Mouse (Mus musculus): ENCODE data around the gene Tmie. TPM values are rescaled to one million over a fixed set of nuclear protein-coding genes. Genes with fewer than 3 reads are reported as not detected.

The Tmie gene
- polyA plus RNA-seq, 1 experiment, result 0.02 TPM

DNA sequence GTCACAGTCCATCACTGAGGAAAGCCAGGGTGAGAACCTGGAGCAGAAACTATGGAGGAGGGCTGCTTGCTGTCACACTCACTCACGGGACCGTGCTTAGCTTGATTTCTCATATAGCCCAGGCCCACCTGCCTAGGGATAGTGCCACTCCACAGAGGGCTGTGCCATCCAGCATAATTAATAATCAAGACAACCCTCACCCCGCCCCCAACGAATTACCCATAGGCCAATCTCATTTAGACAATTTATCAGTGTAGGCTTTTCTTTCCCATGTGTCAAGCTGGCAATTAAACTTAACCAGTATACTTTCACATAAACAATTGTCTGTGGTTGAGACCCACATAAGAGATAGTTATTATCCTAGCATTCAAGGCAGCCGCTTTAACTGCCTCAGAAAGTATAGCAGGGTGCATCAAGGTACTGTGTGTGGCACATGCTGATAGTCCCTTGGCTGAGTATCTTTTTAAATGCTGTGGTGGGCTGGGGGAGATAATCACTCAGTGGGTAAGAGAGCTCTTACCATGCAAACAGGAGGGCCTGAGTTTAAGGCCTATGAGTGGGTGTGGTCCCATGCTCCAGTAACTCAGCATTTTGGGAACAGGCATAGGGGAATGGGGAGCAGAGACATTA lies 20.8 kb downstream of the Tmie start:
- no peaks in the 10 kb centered on the region for H3K27me3 ChIP-seq (ENCODE audit: control insufficient read depth, insufficient read depth, insufficient read length)

GRCm38 (mm10) chr9:110858523-110858922 lies 21.4 kb downstream of the Tmie start:
- H3K4me3 ChIP-seq, result no peak overlapping the region
- no peaks in the 10 kb centered on the region for H3K79me2 ChIP-seq (ENCODE audit: control insufficient read depth, insufficient read depth)
- H3K36me3 ChIP-seq (ENCODE audit: control insufficient read depth, insufficient read depth), result no peaks in the 10 kb centered on the region
- TF ChIP-seq MYOG (IDR thresholded peaks at IDR 0.05; ENCODE audit: control insufficient read depth in 1 of 3, insufficient read depth in 1 of 3, insufficient read length in 2 of 3, low read depth in 2 of 3) (no peak), TCF3 (IDR thresholded peaks at IDR 0.05; ENCODE audit: insufficient read length, low read depth) (no peak), REST (IDR thresholded peaks at IDR 0.05; ENCODE audit: insufficient read depth, insufficient read length) (no peak), E2F4 (IDR thresholded peaks at IDR 0.05; ENCODE audit: insufficient read depth) (no peak), MYOD1 (IDR thresholded peaks at IDR 0.05; ENCODE audit: control insufficient read depth in 1 of 3, insufficient read length in 2 of 3, low read depth in 2 of 3) (no peak), POLR2AphosphoS2 (IDR thresholded peaks at IDR 0.05; ENCODE audit: insufficient read length, low read depth) (no peak), CEBPB (IDR thresholded peaks at IDR 0.05; ENCODE audit: insufficient read depth, poor library complexity, severe bottlenecking) (no peak)
- no peak overlapping the region for H3ac ChIP-seq (ENCODE audit: control insufficient read depth, insufficient read length)
- H3K27me3 ChIP-seq (ENCODE audit: control insufficient read depth, insufficient read depth, insufficient read length), result no peaks in the 10 kb centered on the region
- no peak overlapping the region for H3K4me2 ChIP-seq (ENCODE audit: low read depth)

More for the DNA sequence above, 20.8 kb downstream of the Tmie start:
- Histone ChIP-seq H3K4me2 (ENCODE audit: low read depth) (no peak overlapping the region), H3K79me2 (ENCODE audit: control insufficient read depth, insufficient read depth) (no peaks in the 10 kb centered on the region), H3K4me3 (no peak overlapping the region), H3ac (ENCODE audit: control insufficient read depth, insufficient read length) (no peak overlapping the region), H3K36me3 (ENCODE audit: control insufficient read depth, insufficient read depth) (no peaks in the 10 kb centered on the region)
- no peak for TF ChIP-seq SRF (IDR thresholded peaks at IDR 0.05; ENCODE audit: control insufficient read depth, insufficient read length, low read depth)
- TF ChIP-seq MYOD1 (IDR thresholded peaks at IDR 0.05; ENCODE audit: control insufficient read depth in 1 of 3, insufficient read length in 2 of 3, low read depth in 2 of 3), result no peak
- no peak for TF ChIP-seq MYOG (IDR thresholded peaks at IDR 0.05; ENCODE audit: control insufficient read depth in 1 of 3, insufficient read depth in 1 of 3, insufficient read length in 2 of 3, low read depth in 2 of 3)
- no peak for TF ChIP-seq REST (IDR thresholded peaks at IDR 0.05; ENCODE audit: insufficient read depth, insufficient read length)
- no peak for TF ChIP-seq TCF3 (IDR thresholded peaks at IDR 0.05; ENCODE audit: insufficient read length, low read depth)
- no peak for TF ChIP-seq POLR2A (IDR thresholded peaks at IDR 0.05; ENCODE audit: insufficient read length, low read depth)
- no peak for TF ChIP-seq USF1 (IDR thresholded peaks at IDR 0.05; ENCODE audit: low read depth)
- no peak for TF ChIP-seq TCF12 (IDR thresholded peaks at IDR 0.05; ENCODE audit: insufficient read depth, poor library complexity, severe bottlenecking)
- TF ChIP-seq MAX (IDR thresholded peaks at IDR 0.05; ENCODE audit: low read depth), result no peak
- no peak for TF ChIP-seq E2F4 (IDR thresholded peaks at IDR 0.05; ENCODE audit: insufficient read depth)
- no peak for TF ChIP-seq POLR2AphosphoS2 (IDR thresholded peaks at IDR 0.05; ENCODE audit: insufficient read length, low read depth)
- TF ChIP-seq CEBPB (IDR thresholded peaks at IDR 0.05; ENCODE audit: insufficient read depth, poor library complexity, severe bottlenecking), result no peak

GRCm38 (mm10) chr9:110857781-110858472 lies 22.0 kb downstream of the Tmie start, which contains the start of gene Prss50:
TSS of gene Prss50 (plus strand) at chr9:110857967.
- Histone ChIP-seq H3K27me3 (ENCODE audit: control insufficient read depth, insufficient read depth, insufficient read length) (no peaks in the 10 kb centered on the region), H3K4me3 (no peak within 1 kb of the TSS)
- TF ChIP-seq SRF (IDR thresholded peaks at IDR 0.05; ENCODE audit: control insufficient read depth, insufficient read length, low read depth) (no peak), TCF12 (IDR thresholded peaks at IDR 0.05; ENCODE audit: insufficient read depth, poor library complexity, severe bottlenecking) (no peak), MYOD1 (IDR thresholded peaks at IDR 0.05; ENCODE audit: control insufficient read depth in 1 of 3, insufficient read length in 2 of 3, low read depth in 2 of 3) (no peak), MAX (IDR thresholded peaks at IDR 0.05; ENCODE audit: low read depth) (no peak), E2F4 (IDR thresholded peaks at IDR 0.05; ENCODE audit: insufficient read depth) (no peak), POLR2AphosphoS2 (IDR thresholded peaks at IDR 0.05; ENCODE audit: insufficient read length, low read depth) (no peak), TCF3 (IDR thresholded peaks at IDR 0.05; ENCODE audit: insufficient read length, low read depth) (no peak), CEBPB (IDR thresholded peaks at IDR 0.05; ENCODE audit: insufficient read depth, poor library complexity, severe bottlenecking) (no peak), REST (IDR thresholded peaks at IDR 0.05; ENCODE audit: insufficient read depth, insufficient read length) (no peak), USF1 (IDR thresholded peaks at IDR 0.05; ENCODE audit: low read depth) (no peak), POLR2A (IDR thresholded peaks at IDR 0.05; ENCODE audit: insufficient read length, low read depth) (no peak), MYOG (IDR thresholded peaks at IDR 0.05; ENCODE audit: control insufficient read depth in 1 of 3, insufficient read depth in 1 of 3, insufficient read length in 2 of 3, low read depth in 2 of 3) (no peak)

GRCm38 (mm10) chr9:110856920-110857319 lies 23.0 kb downstream of the Tmie start:
- TF ChIP-seq MAX (IDR thresholded peaks at IDR 0.05; ENCODE audit: low read depth) (no peak), SRF (IDR thresholded peaks at IDR 0.05; ENCODE audit: control insufficient read depth, insufficient read length, low read depth) (no peak), MYOD1 (IDR thresholded peaks at IDR 0.05; ENCODE audit: control insufficient read depth in 1 of 3, insufficient read length in 2 of 3, low read depth in 2 of 3) (no peak), POLR2A (IDR thresholded peaks at IDR 0.05; ENCODE audit: insufficient read length, low read depth) (no peak), REST (IDR thresholded peaks at IDR 0.05; ENCODE audit: insufficient read depth, insufficient read length) (no peak), MYOG (IDR thresholded peaks at IDR 0.05; ENCODE audit: control insufficient read depth in 1 of 3, insufficient read depth in 1 of 3, insufficient read length in 2 of 3, low read depth in 2 of 3) (no peak), POLR2AphosphoS2 (IDR thresholded peaks at IDR 0.05; ENCODE audit: insufficient read length, low read depth) (no peak), CEBPB (IDR thresholded peaks at IDR 0.05; ENCODE audit: insufficient read depth, poor library complexity, severe bottlenecking) (no peak), USF1 (IDR thresholded peaks at IDR 0.05; ENCODE audit: low read depth) (no peak), E2F4 (IDR thresholded peaks at IDR 0.05; ENCODE audit: insufficient read depth) (no peak), TCF12 (IDR thresholded peaks at IDR 0.05; ENCODE audit: insufficient read depth, poor library complexity, severe bottlenecking) (no peak), TCF3 (IDR thresholded peaks at IDR 0.05; ENCODE audit: insufficient read length, low read depth) (no peak)
- H3K27me3 ChIP-seq (ENCODE audit: control insufficient read depth, insufficient read depth, insufficient read length), result no peaks in the 10 kb centered on the region

More at GRCm38 (mm10) chr9:110857781-110858472, 22.0 kb downstream of the Tmie start, which contains the start of gene Prss50:
- H3K79me2 ChIP-seq (ENCODE audit: control insufficient read depth, insufficient read depth), result no peaks in the 10 kb centered on the region
- H3K4me2 ChIP-seq (ENCODE audit: low read depth), result no peak within 1 kb of the TSS
- no peak within 1 kb of the TSS for H3ac ChIP-seq (ENCODE audit: control insufficient read depth, insufficient read length)
- no peaks in the 10 kb centered on the region for H3K36me3 ChIP-seq (ENCODE audit: control insufficient read depth, insufficient read depth)

More at GRCm38 (mm10) chr9:110856920-110857319, 23.0 kb downstream of the Tmie start:
- no peak overlapping the region for H3K4me2 ChIP-seq (ENCODE audit: low read depth)
- no peak overlapping the region for H3K4me3 ChIP-seq
- H3K36me3 ChIP-seq (ENCODE audit: control insufficient read depth, insufficient read depth), result no peaks in the 10 kb centered on the region
- H3ac ChIP-seq (ENCODE audit: control insufficient read depth, insufficient read length), result no peak overlapping the region
- H3K79me2 ChIP-seq (ENCODE audit: control insufficient read depth, insufficient read depth), result no peaks in the 10 kb centered on the region
